Mouse (Mus musculus): Measurements from ENCODE around the gene Gne.
A peak's percentile ranks its signal among the peaks of the same experiment; 100 is the strongest.
"Not testable (repeated sequence)": the region's sequence is repeated elsewhere in the genome, so short reads cannot be mapped to it uniquely, and the experiment has no call there.

Gene Gne

DNA sequence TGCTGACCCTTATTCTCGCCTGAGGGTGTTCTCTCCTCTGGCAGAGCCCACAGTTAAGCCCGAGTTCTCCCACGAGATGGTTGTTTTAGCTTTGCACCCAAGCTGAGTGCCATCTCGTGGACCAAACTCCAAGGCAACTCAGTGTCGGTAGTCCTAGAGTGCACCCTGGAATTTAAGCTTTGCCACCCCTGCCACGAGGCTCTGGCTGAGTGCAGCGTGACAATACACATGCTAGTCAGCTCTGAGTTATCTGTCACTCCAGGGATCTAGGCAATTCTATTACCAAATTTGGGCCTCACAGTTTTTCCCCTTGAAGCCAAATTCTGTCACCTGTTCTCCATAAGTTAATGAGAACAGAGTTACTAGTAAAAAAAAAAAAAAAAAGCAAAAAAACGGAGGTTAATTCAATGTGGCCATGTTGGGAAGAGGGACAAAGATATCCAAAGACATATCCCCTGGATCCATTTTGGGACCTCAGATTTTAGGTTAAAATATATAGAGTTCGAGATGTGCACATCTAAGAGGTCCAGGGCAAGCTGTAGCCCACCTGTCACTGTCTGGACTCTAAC is 11.0 kb downstream of the Gne start:
- no peak for DNase-seq (ENCODE audit: low read depth, low spot score)

DNA sequence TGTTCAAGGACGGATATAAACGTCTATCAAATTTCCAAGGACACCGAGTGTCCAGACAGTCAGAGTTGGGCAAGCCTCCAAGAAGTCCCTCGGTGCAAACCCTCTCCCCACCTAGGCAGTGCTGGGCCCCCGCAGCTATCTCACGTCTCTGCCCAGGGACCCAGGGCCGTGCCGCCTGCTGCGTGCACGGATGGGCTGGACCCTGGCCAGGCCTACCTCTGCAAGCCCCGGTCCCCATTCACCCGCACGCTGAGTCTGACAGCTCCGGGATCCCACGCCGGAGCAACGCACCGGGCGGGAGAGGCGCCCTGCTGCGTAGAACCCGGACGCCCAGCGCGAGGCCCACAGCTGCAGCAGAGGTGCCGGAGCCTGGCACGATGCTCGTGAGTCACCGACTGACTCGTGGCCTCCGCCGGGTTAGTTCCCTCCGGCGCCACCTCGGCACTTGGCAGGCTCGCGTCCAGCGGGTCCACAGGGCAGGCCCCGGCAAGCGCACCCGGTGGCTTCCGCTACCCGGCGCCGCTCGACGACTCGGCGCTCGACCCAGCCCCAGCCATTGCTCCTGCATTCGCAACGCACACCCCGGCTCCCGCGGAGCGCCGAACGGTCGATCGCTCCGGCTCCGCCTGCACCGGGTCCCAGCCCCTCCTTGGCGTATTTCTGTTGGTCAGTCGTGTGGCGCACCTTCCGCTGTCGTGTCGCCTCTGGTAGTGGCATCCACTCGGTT is 11.7 kb downstream of the Gne start:
- peak; percentile 91 for DNase-seq (ENCODE audit: low read depth, low spot score)

DNA sequence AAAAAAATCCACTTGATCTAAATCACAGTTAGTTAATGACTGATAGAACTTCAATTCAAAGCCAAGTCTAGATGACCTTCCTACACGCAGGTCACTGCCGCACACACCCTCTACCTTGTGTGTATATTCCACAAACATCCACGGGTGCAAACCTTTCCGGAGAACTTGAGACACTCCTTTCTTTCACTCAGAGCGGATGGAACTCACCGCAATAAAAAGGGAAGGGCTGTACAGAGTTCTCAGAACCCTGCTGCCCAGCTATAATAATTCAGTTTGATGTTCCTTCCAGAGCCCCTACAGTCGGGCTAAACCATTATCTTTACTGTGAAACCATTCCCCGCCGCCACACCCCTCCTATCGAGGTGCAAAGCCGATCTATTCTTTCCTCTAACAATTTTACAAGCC is 12.2 kb downstream of the Gne start:
- DNase-seq (ENCODE audit: low read depth, low spot score): peak; percentile 16

DNA sequence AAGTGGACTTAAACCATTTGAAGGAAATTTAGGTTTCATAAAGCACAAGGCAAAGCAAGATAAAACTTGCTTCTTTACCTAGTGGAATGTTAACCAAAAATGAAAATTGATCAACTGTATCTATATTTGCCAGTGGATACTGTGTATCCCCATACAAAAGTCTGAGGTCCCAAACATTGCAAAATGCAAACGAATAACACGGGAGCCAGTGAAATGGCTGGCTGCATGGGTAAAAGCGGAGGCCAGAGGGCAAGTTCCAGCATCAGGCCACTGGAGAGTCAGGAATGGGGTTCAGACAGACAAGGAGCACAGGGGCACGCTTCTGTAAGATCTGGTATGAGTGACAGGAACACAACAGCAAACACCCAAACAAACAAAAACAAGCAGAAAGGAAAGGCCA is 13.3 kb downstream of the Gne start:
- no peak for DNase-seq (ENCODE audit: low read depth, low spot score)

DNA sequence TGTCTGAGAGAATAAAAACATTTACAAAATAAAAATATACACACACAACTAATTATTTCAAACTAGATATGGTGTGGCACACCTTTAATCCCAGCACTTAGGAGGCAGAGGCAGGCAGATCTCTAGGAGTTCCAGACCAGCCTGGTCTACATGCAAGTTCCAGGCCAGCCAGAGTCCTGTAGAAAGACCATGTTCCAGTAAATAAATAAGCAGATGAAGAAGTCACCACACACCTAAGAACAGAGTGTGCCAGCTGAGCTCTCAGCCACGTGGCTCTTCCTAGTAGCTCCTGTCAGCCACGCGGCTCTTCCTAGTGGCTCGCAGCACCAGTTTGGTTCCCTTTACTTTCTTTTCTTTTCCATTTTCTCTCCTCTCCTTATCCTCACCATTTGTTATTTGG is 14.6 kb downstream of the Gne start:
- DNase-seq (ENCODE audit: low read depth, low spot score): no peak

DNA sequence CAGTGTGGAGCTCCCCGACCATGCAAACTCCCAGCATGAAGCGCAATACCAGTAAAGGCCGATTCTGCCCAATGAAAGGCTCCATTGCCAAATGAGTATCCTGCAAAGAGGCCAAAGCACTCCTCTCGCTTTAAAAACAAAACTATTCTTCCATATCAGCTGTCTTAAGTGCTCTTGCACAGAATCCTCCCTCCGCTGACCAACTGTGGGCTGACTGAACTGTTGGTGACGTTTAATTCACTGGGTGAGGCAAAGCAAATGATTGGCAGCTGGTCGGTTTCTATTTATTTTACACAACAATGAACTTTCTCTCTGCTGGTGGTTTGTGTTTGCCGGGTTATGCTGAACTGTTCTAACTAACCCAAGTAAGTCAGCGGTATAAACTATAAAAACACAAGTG is 15.2 kb downstream of the Gne start:
- no peak for DNase-seq (ENCODE audit: low read depth, low spot score)

DNA sequence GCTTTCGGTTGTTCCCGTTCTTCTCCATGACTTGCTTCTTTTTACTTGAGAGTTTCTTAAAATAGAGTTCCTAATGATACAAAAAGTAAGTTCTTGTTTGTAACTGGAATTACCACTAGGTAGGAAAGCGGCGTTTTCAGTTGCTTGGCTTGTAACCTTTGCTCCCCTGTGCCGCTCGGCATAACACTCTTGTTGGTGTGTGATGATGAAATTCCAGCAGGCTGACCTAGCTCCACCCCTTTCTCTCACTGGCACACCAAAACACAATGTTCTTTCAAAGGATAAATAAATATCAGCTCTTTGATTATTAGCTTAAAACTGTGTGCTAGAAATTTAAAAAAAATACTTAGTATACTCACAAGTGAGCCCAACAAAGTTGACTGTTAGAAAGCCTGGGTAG is 17.1 kb downstream of the Gne start:
- no peak for DNase-seq (ENCODE audit: low read depth, low spot score)

DNA sequence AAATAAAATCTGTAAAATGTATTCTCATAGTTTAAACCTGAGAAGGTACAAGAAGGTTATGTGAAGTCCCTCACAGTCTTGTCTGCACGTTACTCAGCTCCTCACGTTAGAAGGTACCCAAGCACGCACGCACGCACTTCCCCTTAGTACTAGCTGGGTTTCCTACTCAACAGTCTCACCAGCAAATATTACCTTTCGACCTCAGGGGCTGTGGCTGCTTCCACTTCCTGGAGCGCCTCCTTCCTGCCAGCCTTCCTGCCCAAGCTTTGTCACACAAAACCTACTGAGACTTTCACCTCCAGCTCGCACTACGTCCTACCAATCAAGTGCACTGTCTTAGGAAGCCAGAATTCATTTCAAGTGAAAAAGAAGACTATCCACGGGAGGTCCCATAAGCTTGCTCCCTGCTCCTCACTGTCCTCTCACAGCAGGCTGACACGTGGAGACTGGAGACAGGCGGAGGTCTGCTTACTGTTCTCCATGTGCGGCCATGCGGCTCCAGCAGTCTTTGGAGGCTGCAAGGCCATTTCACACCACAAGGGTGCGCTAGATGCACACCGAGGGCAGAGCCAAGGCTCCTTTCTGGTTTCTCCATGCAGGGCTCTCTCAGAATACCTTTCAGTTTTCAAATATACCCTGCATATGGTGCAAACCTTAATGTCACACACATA is 18.5 kb downstream of the Gne start:
- DNase-seq (ENCODE audit: low read depth, low spot score): peak; percentile 35

DNA sequence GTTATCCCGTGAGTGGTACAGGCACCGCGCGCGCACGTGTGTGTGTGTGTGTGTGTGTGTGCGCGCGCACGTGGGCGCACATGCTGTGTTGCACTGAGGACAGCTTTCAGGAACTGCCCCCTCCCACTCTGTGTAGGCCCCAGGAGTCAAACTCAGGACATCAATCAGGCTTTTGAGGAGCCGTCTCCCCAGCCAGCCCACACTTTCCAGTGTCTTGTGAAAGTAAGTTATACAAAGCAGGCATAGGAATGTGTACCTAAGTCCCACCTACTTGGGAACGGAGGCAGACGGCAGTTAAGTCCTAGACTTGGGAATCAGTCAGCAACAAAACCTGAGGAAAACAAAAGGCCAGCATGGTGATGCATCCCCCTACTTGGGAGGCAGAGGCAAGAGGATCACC is 21.2 kb downstream of the Gne start:
- DNase-seq (ENCODE audit: low read depth, low spot score): no peak

DNA sequence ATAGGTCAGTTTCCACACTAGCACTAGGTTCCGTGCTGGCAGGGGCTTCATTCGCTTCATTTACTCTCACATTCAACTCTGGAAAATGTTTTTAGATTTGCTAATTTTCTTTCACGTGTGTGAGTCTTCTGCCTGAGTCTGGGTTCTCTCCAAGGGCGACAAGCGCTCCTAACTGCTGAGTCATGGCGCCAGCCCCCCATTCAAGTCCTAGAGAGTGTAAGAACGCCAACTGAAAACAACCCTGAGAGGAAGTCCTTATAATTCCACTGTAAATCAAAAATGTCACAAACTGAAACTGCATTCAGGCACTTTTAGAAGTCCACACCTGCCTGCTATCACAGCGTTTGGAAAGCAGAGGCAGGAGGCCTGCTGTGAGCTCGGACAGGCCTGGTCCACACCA is 21.9 kb downstream of the Gne start:
- peak; percentile 36 for DNase-seq (ENCODE audit: low read depth, low spot score)

DNA sequence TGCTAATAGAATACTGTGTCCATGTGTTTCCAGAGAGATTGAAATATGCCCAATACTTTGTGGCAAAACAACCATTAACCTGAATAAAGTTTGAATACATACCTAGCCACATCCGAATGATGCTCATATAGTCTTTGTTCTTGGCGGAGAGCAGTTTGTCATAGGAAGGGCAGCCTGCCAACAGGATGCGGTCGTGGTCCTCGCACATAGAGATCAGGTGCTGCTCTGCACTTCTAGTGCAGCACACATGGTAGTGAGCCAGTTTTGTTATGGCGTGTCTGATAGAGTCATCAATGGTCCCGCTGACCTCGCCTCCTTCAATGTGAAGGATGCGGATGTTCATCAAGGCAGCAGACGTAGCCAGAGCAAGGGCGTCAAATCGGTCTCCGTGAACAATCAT is 24.3 kb downstream of the Gne start:
- no peak for DNase-seq (ENCODE audit: low read depth, low spot score)

DNA sequence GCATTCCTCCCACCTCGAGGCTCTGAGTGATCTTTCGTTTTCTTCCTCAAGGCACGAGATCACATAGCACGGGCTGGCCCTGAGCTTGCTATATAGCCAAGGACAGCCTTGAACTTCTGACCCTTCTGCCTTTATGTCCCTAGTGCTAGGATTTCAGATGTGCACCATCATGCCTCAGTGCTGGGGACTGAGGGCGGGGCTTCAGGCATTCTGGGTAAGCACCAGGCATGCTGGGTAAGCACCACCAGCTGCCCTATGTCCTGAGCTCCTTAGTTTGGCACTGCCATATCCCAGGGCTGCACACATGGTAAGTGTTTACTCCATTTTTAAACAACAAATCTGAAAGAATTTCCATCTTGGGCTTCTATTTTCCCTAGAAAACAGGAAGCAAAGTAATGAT is 34.2 kb downstream of the Gne start:
- DNase-seq (ENCODE audit: low read depth, low spot score): no peak

DNA sequence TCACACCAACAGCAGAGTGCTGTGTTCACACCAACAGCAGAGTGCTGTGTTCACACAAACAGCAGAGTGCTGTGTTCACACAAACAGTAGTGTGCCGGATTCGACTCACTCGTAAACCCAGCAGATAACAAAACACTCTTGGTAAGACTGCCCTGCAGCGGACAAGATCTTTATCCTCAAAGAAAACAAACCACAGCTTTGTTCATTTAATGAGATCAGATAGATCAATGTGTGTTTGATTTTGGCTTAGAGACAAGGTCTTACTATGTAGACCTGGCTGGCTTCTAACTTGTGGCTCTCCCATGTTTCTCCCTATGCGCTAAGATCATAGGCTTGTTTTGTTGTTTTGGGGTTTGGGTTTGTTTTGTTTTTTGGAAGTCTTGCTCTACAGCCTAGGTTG is 37.9 kb downstream of the Gne start:
- DNase-seq (ENCODE audit: low read depth, low spot score): no peak

DNA sequence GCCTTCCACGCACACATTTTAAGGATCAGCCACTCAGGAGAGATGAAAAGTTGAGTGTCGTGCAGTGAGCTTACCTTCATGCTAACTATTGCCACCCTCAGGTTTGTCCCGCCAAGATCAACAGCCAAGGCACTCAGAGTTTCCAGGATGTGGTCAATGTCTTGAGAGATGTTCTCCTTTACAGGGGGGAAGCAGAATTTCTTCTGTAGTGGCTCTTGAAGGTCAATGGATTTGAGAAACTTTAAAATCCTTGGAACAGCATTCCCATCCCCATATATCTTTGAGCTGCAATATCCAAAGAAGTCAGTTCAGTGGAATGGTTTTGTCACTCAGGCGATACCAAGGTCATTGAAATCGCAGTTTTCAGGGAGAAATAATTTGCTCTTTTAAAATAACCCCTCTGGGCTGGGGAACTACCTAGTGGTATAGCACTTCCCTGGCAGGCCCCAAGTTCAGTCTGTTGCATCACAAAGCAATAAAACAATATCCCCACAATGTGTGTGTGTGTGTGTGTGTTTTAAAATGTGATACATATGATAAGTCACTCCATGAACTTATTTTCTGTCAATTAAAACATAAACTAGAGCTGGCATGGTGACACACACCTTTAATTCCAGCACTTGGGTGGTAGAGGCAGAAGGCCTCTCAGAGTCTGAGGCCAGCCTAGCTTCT is 39.2 kb downstream of the Gne start:
- no peak for DNase-seq (ENCODE audit: low read depth, low spot score)

DNA sequence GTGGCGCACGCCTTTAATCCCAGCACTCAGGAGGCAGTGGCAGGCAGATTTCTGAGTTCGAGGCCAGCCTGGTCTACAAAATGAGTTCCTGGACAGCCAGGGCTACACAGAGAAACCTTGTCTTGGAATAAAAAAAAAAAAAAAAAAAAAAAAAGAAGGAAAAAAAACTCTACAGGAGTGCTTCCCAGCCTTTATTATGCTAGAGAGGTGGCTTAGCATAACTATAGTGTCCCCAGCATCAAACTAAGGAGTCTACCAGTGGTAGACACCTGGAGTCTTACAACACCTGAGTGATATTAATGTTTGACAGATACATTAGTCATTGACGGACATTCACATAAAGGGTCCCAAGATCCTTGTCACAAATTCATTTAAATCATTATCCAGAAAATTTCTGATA is 40.8 kb downstream of the Gne start:
- DNase-seq (ENCODE audit: low read depth, low spot score): not testable (repeated sequence)

DNA sequence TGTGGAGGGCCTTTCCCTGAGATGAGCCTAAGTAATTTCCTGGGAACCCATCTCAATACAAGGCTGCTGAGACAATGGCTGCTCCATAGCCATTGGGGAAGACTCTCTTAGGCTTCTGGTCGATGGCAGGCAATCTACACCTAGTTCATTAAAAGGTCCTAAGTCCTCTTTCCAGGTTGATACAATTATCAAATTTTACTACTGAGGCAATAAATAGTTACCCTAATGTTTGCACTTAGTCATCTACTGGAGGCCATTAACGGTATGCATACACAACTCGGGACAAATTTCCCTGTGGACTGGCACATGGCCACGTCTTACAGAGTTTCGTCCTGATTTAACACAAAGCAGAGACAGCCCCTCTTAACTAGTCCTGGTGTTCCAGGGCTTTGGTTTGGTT is 41.5 kb downstream of the Gne start:
- DNase-seq (ENCODE audit: low read depth, low spot score): no peak

DNA sequence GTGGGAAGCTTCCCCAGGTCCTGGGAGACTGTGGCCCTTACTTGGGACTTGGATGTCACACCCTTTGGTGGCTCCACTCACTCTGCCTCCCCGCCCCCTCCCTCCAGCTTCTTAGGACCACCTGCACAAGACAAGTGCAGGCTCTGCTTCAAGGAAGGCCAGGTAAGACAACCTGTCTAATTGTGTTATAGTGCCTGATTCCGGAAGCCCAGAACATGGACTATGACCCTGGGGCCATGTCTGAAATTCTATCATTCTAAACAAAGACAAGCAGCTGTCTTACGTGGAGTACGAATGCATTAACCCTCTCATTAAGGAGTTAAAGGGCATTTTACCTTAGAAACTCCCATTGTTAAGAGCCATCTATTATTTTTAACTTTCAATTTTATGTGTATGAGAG is 43.2 kb downstream of the Gne start:
- no peak for DNase-seq (ENCODE audit: low read depth, low spot score)

DNA sequence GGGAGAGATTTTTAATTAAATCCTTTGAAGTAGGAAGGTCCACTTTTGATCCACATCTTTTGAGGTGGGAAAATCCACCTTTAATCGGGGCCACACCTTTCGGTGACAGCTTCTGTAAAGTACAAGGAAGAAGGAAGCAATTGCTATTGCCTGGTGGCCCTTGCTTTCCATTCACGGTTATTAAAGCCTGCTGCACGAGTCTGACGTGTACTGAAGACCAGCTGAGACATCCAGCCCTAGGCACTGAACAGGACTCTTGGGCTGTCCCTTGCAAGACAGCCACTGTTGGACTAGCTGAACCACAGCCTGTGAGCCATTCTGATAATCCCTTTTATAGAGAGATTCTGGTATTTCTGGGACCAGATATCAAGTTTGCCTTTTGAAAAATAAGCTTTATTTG is 47.5 kb downstream of the Gne start:
- DNase-seq (ENCODE audit: low read depth, low spot score): no peak

DNA sequence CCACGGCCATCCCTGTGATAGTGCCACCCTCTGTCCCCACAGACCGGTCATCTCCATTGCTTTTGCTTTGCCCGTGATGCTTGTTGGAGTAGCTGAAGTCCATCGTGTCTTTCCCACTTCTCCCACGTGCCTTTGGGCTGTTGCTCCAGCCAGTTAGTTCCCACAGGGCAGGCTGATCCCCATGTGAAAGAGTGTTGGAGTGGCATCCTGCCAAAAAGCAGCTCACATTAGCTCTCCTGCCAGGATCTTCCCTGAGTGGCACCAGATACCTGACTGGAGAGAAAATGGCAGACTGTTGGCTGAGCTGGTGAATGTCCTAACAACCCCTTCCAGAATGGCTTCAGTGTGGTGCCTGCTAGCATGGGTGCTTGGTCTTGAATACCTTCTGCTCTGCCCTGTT is 52.5 kb downstream of the Gne start:
- DNase-seq (ENCODE audit: low read depth, low spot score): no peak

DNA sequence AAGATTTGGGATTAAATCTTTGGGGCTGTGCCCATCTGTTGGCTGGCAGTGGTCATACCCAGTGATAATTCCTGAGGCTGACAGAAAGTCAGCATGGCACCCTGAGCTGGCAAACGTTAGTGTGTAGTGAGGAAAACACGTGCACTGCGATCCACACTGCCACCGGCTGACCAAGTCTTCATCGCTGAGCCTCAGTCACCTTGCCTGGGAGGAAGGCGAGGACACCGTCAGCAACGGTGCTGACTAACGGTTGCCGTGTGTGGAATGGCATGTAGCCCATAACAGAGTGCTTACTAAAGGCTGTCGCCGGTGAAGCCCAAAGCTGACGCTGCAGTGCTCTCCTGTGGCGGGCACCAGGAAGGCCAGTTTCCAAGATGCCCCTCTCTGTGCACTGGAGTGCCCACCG is 54.3 kb downstream of the Gne start:
- no peak for DNase-seq (ENCODE audit: low read depth, low spot score)

DNA sequence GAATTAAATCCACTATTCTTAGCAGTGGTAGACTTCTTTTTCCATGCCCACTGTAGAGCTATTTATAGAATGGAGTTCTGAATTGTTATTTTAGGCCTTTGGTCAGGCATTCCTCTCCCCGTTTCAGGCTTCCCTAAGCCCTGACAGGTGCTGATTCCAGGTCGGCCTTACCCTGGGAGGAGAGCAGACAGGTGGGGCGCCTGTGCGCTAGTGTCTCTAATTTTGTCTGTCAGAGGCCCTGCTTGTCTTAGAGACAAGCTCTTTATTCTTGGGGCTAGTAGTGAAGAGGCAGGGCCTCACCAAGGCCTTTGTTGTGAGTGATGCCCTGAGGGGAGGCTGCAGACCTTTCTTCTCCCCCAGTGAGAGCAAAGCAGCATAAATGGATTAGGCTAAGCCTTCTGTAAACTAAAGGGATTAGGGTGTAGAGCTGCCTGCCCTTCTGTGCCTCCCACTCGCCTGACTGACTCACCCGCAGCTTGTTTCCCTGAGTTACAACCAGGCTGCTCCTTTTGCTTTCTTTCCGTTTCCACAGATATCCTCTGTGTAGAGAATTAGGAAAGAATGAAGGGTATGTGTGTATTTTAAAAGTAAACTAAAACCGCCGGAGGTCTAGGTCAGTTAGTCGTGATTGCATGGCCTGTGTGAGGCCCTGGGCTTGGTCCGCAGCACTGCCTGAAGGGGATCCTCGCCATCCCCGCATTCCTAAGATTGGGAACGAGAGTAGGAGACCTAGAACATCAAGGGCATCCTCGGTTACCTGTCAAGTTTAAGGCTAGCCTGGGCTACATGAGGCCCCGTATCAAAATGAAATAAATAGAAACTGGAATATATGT is 55.5 kb downstream of the Gne start:
- peak; percentile 38 for DNase-seq (ENCODE audit: low read depth, low spot score)

DNA sequence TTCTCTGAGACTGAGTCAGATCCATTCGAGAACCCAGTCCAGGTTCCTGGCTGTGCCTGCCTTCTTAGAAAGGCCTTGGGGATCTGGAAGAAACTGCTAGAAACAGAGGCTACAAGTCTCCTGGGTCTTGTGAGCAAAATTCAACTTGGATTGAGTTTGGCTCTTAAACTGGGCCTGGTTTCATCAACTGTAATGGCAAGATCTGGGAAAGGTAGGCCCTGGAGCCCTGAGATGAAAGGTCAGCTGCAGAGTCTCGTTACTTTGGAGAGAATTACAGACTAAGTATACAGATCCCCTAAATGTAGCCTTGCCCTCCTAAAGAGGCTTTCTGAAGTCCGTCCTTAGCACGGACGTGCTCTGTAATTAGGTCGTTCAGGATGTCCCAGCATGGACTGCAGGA is 58.4 kb downstream of the Gne start:
- no peak for DNase-seq (ENCODE audit: low read depth, low spot score)

All from telencephalon, adult 2 months (tissue).